Comparison of ENCODE assay signal across 8 mouse cellular contexts in genomic region chr10:105573908-105574694, GRCm38 (mm10). TPM values are rescaled to one million over a fixed set of nuclear protein-coding genes. Genes with fewer than 3 reads are reported as not detected.
DNase-seq lines count a peak whose midpoint lies in the region; ATAC-seq lines count a peak whose summit lies in the region.

Gene Tmtc2, minus strand, starts transcription at chr10:105574451.

- H3K4me3 ChIP-seq in hindbrain, embryonic 10.5 days, result peak within 1 kb of the TSS; percentile 74
- peak within 1 kb of the TSS; percentile 92 for H3K4me3 ChIP-seq in lung, embryonic 16.5 days (ENCODE audit: low read length)

- ATAC-seq in lung, embryonic 16.5 days (ENCODE audit: low read depth), result peak; percentile 98

- H3K9ac ChIP-seq in lung, embryonic 16.5 days (ENCODE audit: low read length), result peak within 1 kb of the TSS; percentile 84

- no peaks in the 10 kb centered on the region for H3K9me3 ChIP-seq in hindbrain, embryonic 10.5 days
- no peaks in the 10 kb centered on the region for H3K9me3 ChIP-seq in lung, embryonic 16.5 days (ENCODE audit: control insufficient read depth, low read length)

- peaks cover 26% of the 10 kb centered on the region for H3K4me1 ChIP-seq in hindbrain, embryonic 10.5 days (replicated peaks)
- peaks cover 7% of the 10 kb centered on the region for H3K4me1 ChIP-seq in lung, embryonic 16.5 days (replicated peaks; ENCODE audit: control insufficient read depth, insufficient read depth, low read length)

- no peaks in the 10 kb centered on the region for H3K36me3 ChIP-seq in hindbrain, embryonic 10.5 days
- H3K36me3 ChIP-seq in lung, embryonic 16.5 days (ENCODE audit: control insufficient read depth, insufficient read depth, low read length), result no peaks in the 10 kb centered on the region

- under 1% methylated on average over 61 of the region's 61 CpGs for WGBS in hindbrain, embryonic 10.5 days
- WGBS in lung, embryonic 16.5 days, result under 1% methylated on average over 48 of the region's 61 CpGs

- H3K4me2 ChIP-seq in lung, embryonic 16.5 days (ENCODE audit: low read depth, low read length), result peak within 1 kb of the TSS; percentile 97

- peak; percentile 97 for DNase-seq in Muller cell, postnatal 12 days (ENCODE audit: inconsistent ontology term)
- DNase-seq in cerebellum, adult 9-10 months, result peak; percentile 93
- DNase-seq in frontal cortex, adult 2 months (ENCODE audit: extremely low spot score in 1 of 2, low spot score in 1 of 2), result peak; percentile 74 to 89
- peak; percentile 91 for DNase-seq in hindbrain, embryonic 10.5 days (ENCODE audit: low spot score)
- DNase-seq in layer of hippocampus, postnatal 10 days (ENCODE audit: low spot score in 2 of 2), result peak; percentile 86 to 90
- DNase-seq in ovary, adult 18-20 months (ENCODE audit: low spot score), result peak; percentile 84
- DNase-seq in thymus, postnatal 0 days (ENCODE audit: low spot score), result peak; percentile 84

- H3K27ac ChIP-seq in hindbrain, embryonic 10.5 days, result peak within 1 kb of the TSS; percentile 87
- H3K27ac ChIP-seq in lung, embryonic 16.5 days (ENCODE audit: low read length), result peak within 1 kb of the TSS; percentile 89

- H3K27me3 ChIP-seq in hindbrain, embryonic 10.5 days (ENCODE audit: insufficient read depth, poor library complexity, severe bottlenecking), result peaks cover 5% of the 10 kb centered on the region; the same call in 1 of the 2 replicates
- H3K27me3 ChIP-seq in lung, embryonic 16.5 days (ENCODE audit: control insufficient read depth, insufficient read depth, low read depth, low read length), result no peaks in the 10 kb centered on the region

RNA-seq across cellular contexts. Expression of gene Tmtc2, which starts in this region (rescaled TPM):
- 8.4 and 9.3 TPM in 2 replicates for polyA plus RNA-seq in frontal cortex, adult 2 months (2012; rRNA removed)
- 7.0 and 8.0 TPM in 2 replicates for polyA plus RNA-seq in hindbrain, embryonic 10.5 days (2016; fragmentation: Nextera tagmentation; extraction: Ambion mirVana)
- 10 to 100 TPM; 10.7 to 11.0 TPM for total RNA-seq in layer of hippocampus, postnatal 10 days (2021)
- polyA plus RNA-seq in lung, embryonic 16.5 days (2015; fragmentation: Nextera tagmentation; extraction: Ambion mirVana), result 7.6 and 8.1 TPM in 2 replicates
- polyA plus RNA-seq in thymus, postnatal 0 days (2015; fragmentation: Nextera tagmentation; extraction: Ambion mirVana), result 0.55 and 0.65 TPM in 2 replicates

Comparison
In these comparisons a context has a peak if more than half of its experiments do, and no peak if none do; other contexts are left out.
1. Peak in every context shown above with its lines: DNase-seq, ATAC-seq, H3K4me3 ChIP-seq and H3K27ac ChIP-seq.
2. Peak in DNase-seq in thymus, postnatal 0 days; RNA of the gene not detected or under 1 TPM.